Mouse (Mus musculus) cortical plate, adult 2 months (tissue): Measurements from ENCODE around the gene Cpz.

Experiments used
- CTCF ChIP-seq: fragments of 200-500 bp; IDR thresholded peaks from 2 replicates; pipeline ENCODE4 v1.5.1; 2011; ENCODE audit warnings: mild to moderate bottlenecking, control low read depth, low read length; ENCODE audit not compliant: insufficient read depth; ENCODE audit errors: extremely low read depth
- POLR2A ChIP-seq: fragments of 200-500 bp; IDR thresholded peaks from 2 replicates; pipeline ENCODE4 v1.6.1; 2011; ENCODE audit warnings: mild to moderate bottlenecking, low read length, control low read depth; ENCODE audit not compliant: insufficient read depth; ENCODE audit errors: extremely low read depth

DNA sequence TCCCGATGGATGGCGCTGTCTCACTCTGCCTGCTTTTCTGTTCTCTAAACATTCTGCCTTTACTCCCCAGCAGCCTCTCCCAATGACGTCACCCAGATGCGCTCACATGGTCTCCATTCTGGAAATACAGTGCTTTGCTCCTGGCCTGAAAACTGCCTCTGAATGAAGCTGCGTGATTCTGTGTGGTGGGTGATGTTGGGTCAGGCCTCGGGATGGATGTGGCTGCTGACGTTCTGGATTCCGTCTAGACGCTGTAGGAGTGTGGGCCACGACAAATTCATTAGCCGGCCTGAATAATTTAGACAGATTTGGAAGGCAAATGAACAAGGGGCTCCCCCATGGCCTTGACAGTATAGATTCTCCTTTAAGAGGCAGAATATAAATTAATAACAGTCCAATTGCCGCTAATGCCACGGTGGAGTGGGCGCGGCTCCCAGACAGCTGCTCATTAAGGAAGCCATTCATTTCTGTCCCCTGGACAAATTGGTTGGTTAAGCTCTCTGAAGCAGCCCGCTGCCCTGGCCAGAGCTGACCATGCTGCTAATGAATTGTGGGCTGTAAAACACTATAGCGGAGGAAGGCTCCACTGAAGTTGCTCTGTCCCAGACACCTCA is 71.2 kb downstream of the Cpz start:
- 0 out of 2 replicates have a peak, but pooled peaks have one; percentile 2 for TF ChIP-seq CTCF
- no peak for TF ChIP-seq POLR2A
